Mouse (Mus musculus) NIH3T3 (cell line): ENCODE measurements at regions not wholly inside any gene's neighbourhood (a gene's known extent, or its start where the extent isn't known, plus 50 kb on each side); places are given as distances from the start of the nearest gene placed in this dataset.

Experiments used
- DNase-seq: peaks from one replicate; pipeline ENCODE4 v3.0.0-alpha.2; 2012; ENCODE audit warnings: low read depth

DNA sequence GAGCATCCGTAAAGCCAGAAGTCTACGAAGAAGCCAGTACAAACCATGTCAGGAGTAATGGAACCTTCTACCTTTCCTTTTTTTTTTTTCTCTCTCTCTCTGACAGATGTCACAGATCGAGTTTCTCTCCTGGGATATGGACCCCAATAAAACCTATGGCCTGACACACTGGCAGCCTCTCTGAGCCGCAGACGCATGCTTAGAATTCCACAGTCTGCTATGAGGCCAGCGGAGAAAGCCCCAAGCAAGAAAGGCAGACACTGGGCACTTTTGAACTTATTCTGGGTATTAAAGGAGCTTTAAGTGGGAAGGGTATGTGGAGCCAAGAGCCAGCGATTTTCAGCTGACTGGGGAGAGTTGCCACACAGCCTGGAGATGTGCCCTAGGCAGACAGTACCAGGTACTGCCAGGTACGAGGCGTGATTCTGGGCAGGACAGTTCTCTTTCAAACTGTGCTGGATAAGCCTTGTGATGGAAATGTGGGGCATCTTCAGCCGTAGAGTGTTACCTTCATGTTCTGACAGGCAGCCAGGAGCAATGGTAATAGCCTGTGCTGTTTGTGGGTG is 271.8 kb downstream of the Foxo1 start:
- DNase-seq, result no peak

GRCm38 (mm10) chr3:52538306-52538705 is 270.2 kb downstream of the Foxo1 start:
- DNase-seq, result peak; percentile 54

DNA sequence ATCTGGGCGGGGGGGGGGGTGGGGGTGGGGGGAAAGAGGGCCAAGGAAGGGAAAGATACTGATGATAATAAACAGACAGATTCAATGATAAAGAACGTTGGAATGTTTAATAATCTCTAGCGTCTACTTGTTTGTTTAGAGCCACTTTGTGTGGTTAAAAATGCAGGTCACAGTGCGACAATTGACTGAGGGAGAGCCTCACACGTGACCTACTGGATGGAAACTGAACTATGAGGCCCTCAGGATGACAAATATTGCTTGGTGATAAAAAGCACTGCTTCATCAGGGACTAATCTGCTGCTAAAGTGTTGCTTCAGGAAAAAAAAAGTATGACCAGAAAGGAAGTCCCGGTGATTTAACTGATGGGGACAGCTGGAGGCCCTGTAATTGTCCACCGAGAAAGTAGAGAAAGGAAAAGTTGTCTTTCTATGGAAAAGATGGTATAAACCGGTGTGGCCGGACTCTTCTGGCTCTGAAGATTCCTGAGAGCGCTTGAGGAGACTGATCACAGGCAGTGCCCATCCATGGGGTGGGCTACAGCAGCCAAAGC is 269.3 kb downstream of the Foxo1 start:
- no peak for DNase-seq

GRCm38 (mm10) chr3:52535411-52536021 is 267.4 kb downstream of the Foxo1 start:
- peak; percentile 27 for DNase-seq

- DNase-seq, result no peak
Observed at GRCm38 (mm10) chr3:52534118-52534517, 266.0 kb downstream of the Foxo1 start.

- no peak for DNase-seq
Observed at GRCm38 (mm10) chr3:52531686-52532351, 263.7 kb downstream of the Foxo1 start.

DNA sequence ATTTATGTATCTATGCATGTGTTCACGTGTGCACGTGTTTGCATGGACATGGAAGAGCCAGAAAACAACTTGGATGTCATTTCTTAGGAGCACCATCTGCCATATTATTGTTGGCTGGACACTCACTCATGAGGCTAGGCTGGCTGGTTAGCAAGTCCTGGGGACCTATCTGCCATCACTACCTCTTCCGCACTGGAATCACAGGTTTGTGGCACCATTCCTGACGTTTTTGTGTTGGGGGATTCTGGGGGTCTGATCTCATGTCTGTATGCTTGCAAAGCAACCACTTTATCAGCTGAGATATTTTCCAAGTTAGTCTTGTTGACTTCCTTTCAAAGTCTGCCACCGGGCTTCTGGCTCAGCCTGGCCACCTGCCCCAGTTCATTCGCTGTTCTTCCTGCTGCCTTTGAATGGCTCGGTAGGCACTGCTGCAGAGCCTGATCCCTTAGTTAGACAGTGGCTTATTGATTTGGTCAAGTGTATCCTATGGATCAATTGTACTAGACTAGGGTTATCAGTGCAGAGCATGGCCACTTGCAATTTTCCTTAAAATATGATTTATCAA is 262.4 kb downstream of the Foxo1 start:
- DNase-seq, result no peak

GRCm38 (mm10) chr3:52529136-52529535 is 261.0 kb downstream of the Foxo1 start:
- no peak for DNase-seq

GRCm38 (mm10) chr3:52528521-52528920 is 260.4 kb downstream of the Foxo1 start:
- no peak for DNase-seq

DNA sequence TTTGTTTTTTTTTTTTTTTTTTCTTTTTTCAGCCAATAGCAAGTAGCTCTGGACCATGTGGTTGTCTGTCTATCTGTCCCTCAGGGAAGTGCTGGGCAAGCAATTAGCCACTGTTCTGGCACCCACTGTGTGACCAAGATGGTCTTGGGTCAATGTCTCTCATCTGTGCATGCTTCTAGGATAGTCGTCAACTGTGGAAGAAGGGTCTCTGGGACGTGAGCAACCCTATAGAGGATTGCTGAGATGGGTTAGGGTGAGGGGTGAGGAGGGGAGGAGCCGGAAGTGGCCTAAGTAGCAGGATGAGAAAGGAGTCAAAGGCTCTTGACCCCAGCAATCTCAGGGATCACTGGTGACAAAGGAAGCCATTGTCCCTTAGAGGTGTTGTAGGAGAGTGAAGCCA is 259.6 kb downstream of the Foxo1 start:
- no peak for DNase-seq

DNA sequence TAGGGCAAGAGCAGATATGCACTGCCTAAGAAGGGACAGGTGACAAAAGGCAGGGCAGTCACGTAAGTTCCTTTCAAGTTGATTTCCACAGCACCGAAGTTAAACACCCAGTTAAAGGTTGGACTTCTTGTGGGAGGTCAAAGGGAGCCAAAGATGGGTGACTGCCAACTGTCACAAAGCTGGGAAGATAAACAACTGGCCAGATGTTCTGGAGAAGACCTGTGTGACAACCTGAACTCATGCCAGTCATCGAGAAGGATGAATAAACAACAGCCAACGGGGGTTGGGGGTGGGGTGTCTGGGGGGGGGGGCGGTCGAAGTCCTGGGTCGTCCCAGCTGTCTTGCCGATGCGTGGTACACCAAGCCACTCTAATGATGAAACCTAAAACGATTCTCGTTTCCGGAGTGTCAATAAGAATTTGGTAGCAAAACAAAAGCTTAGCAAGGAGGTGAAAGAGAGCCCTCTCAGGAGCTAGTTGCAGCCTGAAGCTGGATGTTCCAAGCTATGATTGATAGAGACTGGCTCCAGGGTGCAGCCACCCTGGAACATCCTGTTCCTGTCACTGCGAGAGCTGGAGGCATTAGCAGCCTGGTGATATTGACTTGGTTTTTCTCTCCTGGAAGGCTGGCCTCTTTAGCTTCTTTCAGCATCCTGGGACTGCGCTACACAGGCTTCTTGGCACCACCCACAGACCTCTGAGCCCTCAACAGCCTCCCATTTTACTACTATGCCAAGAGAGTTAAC is 259.0 kb downstream of the Foxo1 start:
- no peak for DNase-seq

- DNase-seq, result no peak
Observed at GRCm38 (mm10) chr3:52522886-52523285, 254.8 kb downstream of the Foxo1 start.

DNA sequence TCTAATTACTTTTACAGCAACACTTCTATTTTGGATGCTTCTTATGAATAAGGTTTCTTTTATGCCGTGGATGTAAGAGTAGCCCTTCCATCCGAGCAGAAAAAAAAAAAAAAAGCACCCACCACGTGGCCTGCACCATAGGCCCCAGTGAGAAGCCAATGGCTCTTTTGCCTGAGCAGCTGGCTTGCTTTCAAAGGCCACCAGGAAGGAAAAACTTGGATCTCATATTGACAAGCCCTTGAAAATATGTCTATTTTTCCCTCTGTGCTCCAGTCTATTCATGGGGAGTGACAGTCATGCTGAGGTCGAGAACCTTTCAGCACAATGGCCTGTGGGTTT is 252.4 kb downstream of the Foxo1 start:
- no peak for DNase-seq

DNA sequence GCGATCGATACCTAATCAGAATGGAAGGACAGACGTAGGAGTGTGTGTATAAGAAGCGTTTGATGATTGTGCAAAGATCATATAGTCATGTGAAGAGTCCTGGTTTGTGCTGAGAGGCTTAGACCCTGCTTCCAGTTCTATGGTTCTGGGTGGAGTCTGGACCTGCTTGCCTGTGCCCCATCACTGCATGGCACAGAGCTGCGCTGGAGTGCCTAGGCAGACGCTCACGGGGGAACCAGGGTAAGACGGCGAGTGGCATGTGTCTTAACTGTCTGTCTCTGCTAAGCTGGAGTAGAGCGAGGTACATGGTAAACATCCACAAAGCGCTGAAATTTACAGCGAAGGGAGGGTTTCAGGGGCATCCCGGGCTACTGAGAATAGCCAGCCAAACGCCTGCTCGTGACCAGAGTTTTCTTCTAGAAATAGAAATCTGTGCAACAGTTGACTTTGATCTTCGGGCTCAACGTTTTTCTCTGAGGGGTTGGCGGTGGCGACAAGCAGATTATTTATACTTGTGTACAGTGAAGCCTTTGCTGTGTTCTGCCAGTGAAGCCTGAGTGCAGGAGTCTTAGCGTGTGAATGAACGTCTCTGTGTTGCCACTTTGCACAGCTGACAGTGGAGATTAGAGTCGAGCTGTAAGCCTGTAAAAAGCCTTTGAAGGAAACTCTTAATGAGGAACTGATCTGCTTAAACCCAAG is 251.9 kb downstream of the Foxo1 start:
- DNase-seq, result no peak

DNA sequence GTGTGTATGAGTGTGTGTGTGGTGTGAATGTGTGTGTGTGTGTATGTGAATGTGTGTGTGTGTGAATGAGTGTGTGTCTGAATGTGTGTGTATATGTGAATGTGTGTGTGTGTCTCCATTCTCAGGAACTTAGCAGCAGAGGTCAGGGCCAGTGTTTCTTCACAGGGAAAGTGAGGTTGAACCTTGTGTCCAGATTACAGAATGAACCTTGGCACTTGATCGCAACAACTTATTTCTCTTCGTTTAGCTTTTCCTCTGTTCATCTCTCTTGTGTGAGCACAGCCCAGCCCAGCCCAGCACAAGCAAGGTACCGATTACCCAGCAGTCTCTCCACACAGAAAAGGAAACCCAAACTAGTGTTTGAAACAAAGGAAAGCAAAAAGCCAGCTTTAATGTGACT is 249.7 kb downstream of the Foxo1 start:
- DNase-seq, result no peak

DNA sequence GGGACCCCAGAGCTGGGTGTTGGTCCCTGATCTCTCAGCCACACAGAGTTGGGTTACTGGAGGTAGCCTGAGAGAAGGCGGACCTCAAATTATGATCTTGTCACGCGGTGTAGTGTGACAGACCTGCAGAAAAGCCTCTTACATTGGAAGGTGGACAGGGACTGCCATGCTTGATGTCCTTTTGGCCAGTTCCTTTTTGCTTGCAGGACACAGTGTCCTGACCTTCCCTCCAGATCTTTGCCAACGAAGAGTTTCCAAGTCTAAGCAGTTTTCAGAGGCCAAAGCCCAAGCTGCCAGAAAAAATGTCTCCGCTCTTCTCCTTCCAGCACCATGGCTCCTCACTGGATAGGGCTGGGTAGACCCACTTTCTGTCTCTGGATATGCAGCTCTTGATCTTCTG is 248.6 kb downstream of the Foxo1 start:
- no peak for DNase-seq

- DNase-seq, result no peak
Observed at GRCm38 (mm10) chr3:52512761-52513160, 244.6 kb downstream of the Foxo1 start.

DNA sequence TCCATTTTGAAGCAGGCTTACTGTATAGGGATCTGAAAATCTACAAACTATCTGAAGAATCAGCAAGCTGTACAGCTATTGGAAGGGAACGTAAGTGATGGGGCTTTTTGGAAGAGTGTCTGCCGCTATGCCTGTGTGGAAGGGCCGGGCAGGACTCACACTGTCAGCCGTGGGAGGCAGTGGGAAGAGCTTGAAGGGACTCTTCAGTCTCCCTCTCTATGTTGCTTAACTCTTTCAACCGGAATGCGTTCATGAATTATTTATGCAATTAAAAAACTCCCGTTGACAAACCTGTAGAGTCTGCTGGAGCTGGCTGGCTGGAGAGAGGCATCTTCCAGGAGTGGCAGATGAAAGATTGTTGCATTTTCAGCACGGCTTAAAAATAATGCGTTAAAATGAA is 243.4 kb downstream of the Foxo1 start:
- no peak for DNase-seq

DNA sequence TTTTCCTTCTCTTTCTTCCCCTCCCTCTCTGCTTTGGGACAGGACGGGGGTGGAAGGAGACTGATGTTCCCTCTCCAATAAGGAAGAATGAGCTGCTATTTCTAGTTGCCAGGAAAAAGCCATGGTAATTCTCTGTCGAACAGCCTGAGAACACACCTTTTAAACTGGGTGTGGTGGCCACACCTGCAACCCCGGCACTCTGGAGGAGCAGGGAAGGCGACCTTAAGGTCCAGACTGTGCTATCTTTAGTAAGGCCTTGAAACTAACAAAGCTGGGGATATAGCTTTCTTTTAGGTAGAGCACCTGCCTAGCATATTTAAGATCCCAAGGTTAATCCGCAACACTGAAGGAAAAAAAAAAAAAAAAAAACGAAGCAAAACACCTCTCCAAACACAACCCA is 242.7 kb downstream of the Foxo1 start:
- no peak for DNase-seq

DNA sequence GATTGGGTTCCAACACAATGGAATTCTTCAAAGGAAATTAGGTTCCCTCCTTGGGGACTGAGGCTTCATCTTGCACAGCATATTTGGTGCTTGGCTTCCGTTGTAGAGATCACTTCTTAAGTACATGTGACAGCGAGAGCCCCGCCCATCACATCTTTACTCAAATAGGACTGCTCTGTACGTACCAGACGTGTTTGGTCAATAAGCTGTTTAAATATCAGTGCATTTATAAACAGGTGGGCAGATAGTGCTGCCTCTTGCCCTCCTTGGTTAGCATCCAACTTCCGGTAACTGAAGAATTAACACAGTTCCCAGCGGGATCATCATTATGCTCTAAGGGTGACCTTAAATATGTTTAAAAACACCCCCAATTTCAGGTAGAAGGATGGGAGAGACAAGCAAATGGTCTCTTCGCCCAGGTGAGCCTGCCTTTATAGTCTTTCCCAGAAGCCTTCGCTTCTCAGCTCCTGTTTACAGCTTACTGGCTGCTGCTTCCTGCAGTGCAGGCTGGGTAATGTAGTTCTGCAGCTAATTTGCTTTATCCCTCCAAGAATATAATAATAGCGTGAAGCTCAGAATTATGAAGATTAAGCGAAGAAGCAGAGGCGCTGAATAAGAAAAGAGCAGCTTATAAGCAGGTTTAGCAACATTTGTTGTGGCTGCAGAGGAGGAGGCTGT is 242.1 kb downstream of the Foxo1 start:
- peak; percentile 9 for DNase-seq

DNA sequence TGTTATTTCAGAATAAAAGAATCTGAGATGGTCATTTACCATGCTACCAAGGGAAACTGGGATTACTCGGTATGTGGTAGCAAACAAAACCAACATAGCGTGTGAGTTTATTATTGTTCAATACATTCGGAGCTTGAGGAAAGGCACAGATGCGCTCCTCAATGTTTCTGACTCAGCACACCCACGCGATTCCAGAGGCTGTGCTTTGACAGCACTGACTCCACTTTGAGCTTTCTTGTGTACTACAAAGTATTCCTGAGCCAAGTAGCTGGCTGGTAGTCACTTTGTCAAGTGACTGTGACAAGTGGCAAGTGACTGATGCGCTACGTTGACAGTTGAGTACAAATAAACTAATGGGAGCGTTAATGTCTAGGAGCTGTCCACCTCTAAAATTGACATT is 235.8 kb downstream of the Foxo1 start:
- DNase-seq, result no peak
